Mouse (Mus musculus) NIH3T3 (cell line): ENCODE results near the gene Prss12.
"Not testable (repeated sequence)": the region's sequence is repeated elsewhere in the genome, so short reads cannot be mapped to it uniquely, and the experiment has no call there.

Source experiments
- DNase-seq: peaks from one replicate; pipeline ENCODE4 v3.0.0-alpha.2; 2012; ENCODE audit warnings: low read depth

The Prss12 gene

GRCm38 (mm10) chr3:123476833-123477232 is 30.1 kb downstream of the Prss12 start:
- peak; percentile 57 for DNase-seq

GRCm38 (mm10) chr3:123481266-123481665 is 34.6 kb downstream of the Prss12 start:
- no peak for DNase-seq

- DNase-seq = no peak
These were observed 45.1 kb downstream of the Prss12 start for GRCm38 (mm10) chr3:123491814-123492213.

GRCm38 (mm10) chr3:123493163-123493562 is 46.5 kb downstream of the Prss12 start:
- DNase-seq = no peak

GRCm38 (mm10) chr3:123495088-123495487 is 48.4 kb downstream of the Prss12 start:
- no peak for DNase-seq

GRCm38 (mm10) chr3:123498787-123499186 is 52.1 kb downstream of the Prss12 start:
- DNase-seq = no peak

- DNase-seq = not testable (repeated sequence)
These were observed 55.1 kb downstream of the Prss12 start for GRCm38 (mm10) chr3:123501798-123502197.

- no peak for DNase-seq
These were observed 57.2 kb downstream of the Prss12 start for GRCm38 (mm10) chr3:123503943-123504342.

GRCm38 (mm10) chr3:123504783-123505182 is 58.1 kb downstream of the Prss12 start:
- DNase-seq = no peak

GRCm38 (mm10) chr3:123505778-123506667 is 59.3 kb downstream of the Prss12 start:
- peak; percentile 58 for DNase-seq

- DNase-seq = peak; percentile 74
These were observed 60.3 kb downstream of the Prss12 start for GRCm38 (mm10) chr3:123506699-123507662.

GRCm38 (mm10) chr3:123507663-123508055 is 60.9 kb downstream of the Prss12 start:
- DNase-seq = peak; percentile 12

- DNase-seq = peak; percentile 100
These were observed 61.5 kb downstream of the Prss12 start for GRCm38 (mm10) chr3:123508056-123508674.

GRCm38 (mm10) chr3:123508675-123509376 is 62.1 kb downstream of the Prss12 start:
- peak; percentile 71 for DNase-seq

GRCm38 (mm10) chr3:123511818-123512217 is 65.1 kb downstream of the Prss12 start:
- no peak for DNase-seq

GRCm38 (mm10) chr3:123514886-123515285 is 68.2 kb downstream of the Prss12 start:
- no peak for DNase-seq

GRCm38 (mm10) chr3:123515600-123516359 is 69.1 kb downstream of the Prss12 start:
- DNase-seq = peak; percentile 85

GRCm38 (mm10) chr3:123516784-123517183 is 70.1 kb downstream of the Prss12 start:
- DNase-seq = peak; percentile 82

GRCm38 (mm10) chr3:123526313-123527067 is 79.8 kb downstream of the Prss12 start:
- no peak for DNase-seq
